Mouse (Mus musculus) layer of hippocampus, adult 9-10 months (tissue): ENCODE data around the gene Cym.

Experiments used
- DNase-seq: peaks from one replicate; pipeline ENCODE4 v3.0.0; 2022; ENCODE audit warnings: low spot score

The Cym gene

GRCm38 (mm10) chr3:107162741-107163140, 58.8 kb downstream of the Cym start:
- no peak for DNase-seq
